Mouse (Mus musculus): ENCODE results near the gene Tmem256.

DNA sequence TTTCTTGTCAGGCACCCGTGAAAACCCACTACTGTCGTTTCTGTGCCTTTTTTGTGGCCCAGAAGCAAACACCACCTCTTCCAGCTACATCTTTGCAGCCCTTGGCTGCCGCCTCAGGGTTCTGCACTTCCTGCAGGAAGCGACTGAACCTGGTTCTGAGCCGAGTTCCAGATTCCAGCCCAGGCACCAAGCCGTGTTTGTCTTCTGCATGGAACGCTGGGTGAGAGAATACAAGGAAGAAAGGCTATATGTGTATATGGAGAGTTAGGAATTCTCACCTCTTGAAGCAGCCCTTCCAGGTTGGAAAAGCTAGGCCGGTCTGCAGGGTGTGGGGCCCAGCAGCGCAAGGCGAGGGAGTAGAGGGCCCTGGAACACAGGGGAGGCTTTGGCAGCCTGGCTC is 16.4 kb downstream of the Tmem256 start:
- TF ChIP-seq CTCF (IDR thresholded peaks at IDR 0.05; ENCODE audit: borderline replicate concordance, insufficient read depth, low read length) (no peak), POLR2A (IDR thresholded peaks at IDR 0.05; ENCODE audit: low read depth, low read length) (no peak)

Data from embryonic fibroblast, embryonic 13.5 days (primary cell).